Mouse (Mus musculus) cerebellum, postnatal 10 days (tissue): ENCODE data around the gene Gng7.

Experiments used
- DNase-seq, 2 experiments: peaks; one replicate each; pipeline ENCODE4 v3.0.0; 2021; ENCODE audit warnings: mixed read lengths in 2 of 2

The Gng7 gene

GRCm38 (mm10) chr10:80940988-80941347 lies 73.8 kb downstream of the Gng7 start:
- no peak for DNase-seq

- peak in 1 of 2 experiments; percentile 53 for DNase-seq
These were observed 74.3 kb downstream of the Gng7 start for GRCm38 (mm10) chr10:80940320-80940987.

GRCm38 (mm10) chr10:80939671-80940070 lies 75.1 kb downstream of the Gng7 start:
- DNase-seq, result peak; percentile 74 to 78

- peak in 1 of 2 experiments; percentile 55 for DNase-seq
These were observed 75.8 kb downstream of the Gng7 start for GRCm38 (mm10) chr10:80938831-80939550.

- peak; percentile 82 to 84 for DNase-seq
These were observed 77.1 kb downstream of the Gng7 start for GRCm38 (mm10) chr10:80937646-80938045.

DNA sequence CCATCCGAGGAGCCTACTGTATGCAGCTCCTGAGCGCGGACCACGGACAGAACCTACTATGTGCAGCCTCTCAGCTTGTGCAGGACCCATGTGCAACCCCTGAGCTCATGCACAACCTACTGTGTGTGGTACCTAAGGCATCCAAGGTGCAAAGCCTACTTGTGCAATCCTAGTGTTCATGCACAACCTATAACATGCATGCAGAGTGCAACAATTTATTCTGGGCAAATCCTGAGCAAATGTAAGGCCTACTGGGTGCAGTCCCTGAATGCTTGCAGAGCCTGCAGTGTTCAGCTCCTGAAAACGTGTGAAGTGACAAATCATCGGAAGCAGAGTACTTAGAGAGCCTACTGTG lies 78.0 kb downstream of the Gng7 start:
- no peak for DNase-seq

DNA sequence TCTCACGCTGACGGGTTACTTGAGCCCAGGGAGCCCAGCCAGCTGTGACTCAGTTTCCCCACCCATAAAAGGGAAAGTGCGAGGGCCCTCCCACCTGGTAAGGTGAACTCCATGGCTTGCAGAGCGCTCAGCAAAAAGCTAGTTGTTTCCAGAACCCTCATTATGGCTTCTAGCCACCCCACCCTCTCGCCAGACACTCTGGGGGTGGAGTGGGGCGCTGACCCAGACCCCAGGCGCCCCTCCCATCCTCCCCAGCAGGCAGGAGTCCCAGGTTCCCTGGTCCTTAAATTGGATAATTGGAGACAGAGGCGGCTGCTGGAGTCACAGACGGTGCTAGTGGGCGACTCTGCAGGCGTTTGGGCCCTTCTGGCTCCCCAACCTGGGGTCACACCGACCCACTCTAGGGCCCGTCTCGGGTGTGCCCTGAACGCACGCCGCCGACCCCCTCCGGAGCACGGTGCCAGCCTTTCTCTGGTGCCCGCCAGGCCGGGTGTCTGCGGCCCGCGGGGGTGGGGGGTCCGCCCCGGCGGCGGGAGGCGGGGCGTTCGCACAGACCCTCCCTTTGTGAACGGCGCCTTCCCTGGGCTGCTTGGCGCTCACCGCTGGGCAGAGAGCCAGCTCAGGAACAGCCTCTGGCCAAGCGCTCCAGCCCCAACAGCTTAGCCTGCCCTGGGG lies 78.5 kb downstream of the Gng7 start:
- DNase-seq, result peak; percentile 85 to 90

DNA sequence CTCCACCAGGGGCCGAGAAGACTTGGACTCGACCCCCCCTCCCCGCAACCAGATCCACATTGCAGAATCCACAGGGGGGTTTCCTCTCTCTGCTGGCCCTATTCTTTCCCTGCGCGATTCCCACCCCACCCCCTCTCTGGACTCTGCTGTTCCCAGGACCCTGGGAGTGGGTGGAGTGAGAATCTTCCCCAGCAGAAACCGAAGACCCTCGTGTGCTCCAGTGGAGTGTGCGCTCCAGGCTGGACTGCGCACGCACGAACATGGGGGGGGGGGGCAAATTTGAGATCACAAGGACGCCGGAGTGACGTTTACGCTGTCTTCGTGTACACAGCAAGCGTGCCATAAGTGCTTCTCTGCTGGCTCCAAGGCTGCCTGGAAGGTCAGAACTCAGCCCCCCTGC lies 79.0 kb downstream of the Gng7 start:
- DNase-seq, result peak in 1 of 2 experiments; percentile 42

GRCm38 (mm10) chr10:80935241-80935640 lies 79.5 kb downstream of the Gng7 start:
- DNase-seq, result no peak

- DNase-seq, result no peak
These were observed 80.4 kb downstream of the Gng7 start for GRCm38 (mm10) chr10:80934136-80934985.

DNA sequence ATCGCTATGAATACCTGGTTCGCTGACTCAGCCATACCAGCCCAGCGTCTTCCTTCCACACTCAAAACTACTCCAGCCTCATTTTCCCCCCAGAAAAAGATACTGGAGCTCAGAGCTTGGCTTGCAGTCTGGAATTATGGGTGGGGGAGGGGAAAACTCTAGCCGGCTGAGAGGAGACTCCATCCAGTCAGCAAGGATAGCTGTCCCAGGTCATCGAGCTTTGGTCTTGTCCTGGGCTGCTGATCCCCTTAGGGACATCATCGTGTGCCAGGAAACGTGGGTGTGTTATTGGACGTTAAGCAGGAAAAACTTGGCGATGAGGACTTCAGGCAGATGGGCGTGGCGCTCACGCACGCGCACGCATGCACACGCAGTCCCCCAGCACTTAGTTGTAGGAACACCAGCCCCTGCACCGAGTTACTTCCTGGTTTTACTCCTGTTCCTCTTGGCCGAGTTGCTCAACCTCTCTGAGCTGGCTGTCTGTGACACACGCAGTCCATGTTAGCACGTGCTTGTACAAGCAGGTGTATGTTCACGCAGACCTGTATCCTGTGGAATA lies 81.2 kb downstream of the Gng7 start:
- peak in 1 of 2 experiments; percentile 43 for DNase-seq

DNA sequence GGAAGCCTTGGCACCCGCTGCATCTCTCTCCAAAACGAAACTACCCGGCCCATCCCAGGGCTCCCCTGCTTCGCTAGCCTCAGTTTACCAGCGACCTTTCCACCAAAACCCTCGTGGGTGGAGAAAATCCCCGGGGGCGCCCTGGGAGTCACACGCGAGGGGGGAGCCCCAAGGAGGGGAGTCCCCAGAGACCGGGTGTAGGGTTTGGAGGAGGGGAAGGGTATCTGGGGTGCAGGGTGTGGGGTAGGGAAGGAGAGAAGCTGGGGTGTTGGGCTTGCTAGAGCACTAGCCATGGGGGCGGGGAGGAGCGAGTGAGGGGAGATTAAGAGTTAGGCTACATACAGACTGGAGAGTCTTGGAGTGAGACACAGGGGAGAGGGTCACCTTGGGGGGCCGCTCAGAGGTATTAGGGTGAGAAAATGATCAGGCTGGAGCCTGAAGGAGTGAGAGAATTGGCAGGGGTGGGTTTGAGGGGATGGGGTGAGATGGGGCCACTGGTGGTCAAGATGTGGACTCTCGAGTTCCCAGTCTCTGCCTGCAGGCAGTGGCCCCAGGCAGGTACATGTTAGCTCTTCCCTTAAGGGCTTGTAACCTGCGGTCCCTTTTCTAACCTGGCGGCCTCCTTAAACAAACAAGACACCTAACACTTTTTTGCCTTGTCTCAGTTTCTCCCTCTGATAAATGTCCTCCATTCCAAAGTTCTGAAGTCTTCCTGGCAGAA lies 81.9 kb downstream of the Gng7 start:
- peak in 1 of 2 experiments; percentile 39 for DNase-seq

- peak; percentile 60 to 66 for DNase-seq
These were observed 82.5 kb downstream of the Gng7 start for GRCm38 (mm10) chr10:80932206-80932605.

DNA sequence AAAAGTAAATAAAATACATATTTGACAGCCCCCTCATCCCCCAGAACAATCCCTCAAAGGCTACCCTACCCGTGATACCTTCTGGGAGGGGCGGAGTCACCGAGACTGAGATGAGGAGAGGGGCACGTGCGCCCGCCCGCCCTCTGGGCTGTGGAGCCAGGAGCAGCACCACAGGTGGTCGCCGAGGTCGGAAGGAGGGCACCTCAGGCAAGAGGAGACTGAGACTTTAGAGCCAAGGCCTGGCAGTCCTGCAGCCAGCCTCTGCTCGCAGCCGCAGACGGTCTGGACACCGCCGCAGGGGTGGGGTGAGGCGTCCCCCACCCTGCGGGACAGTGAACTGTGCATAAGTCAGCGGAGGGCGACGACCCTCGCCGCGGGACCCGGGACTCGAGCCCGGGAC lies 83.0 kb downstream of the Gng7 start:
- peak; percentile 60 to 62 for DNase-seq

DNA sequence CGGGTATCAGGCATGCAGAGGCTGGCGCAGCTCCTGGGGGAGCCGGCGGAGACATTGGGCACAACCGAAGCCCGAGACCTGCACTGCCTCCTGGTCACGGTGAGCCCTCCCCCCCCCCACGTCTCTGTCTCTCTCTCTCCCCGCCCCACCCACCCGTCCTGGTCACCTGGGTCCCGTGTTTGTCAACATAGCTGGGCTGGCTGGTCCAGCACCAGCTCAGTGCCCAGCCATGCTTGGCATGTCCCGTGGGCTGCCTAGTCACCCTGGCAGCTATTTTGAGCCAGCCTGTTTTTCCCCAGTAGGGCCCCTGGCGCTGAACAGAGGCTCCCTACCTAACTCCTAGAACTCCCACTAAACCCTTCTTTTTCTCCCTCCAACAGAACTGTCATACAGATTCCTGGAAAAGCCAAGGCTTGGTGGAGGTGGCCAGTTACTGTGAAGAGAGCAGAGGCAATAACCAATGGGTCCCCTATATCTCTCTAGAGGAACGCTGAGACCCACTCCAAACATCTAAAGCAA lies 83.5 kb downstream of the Gng7 start:
- peak; percentile 54 to 59 for DNase-seq

DNA sequence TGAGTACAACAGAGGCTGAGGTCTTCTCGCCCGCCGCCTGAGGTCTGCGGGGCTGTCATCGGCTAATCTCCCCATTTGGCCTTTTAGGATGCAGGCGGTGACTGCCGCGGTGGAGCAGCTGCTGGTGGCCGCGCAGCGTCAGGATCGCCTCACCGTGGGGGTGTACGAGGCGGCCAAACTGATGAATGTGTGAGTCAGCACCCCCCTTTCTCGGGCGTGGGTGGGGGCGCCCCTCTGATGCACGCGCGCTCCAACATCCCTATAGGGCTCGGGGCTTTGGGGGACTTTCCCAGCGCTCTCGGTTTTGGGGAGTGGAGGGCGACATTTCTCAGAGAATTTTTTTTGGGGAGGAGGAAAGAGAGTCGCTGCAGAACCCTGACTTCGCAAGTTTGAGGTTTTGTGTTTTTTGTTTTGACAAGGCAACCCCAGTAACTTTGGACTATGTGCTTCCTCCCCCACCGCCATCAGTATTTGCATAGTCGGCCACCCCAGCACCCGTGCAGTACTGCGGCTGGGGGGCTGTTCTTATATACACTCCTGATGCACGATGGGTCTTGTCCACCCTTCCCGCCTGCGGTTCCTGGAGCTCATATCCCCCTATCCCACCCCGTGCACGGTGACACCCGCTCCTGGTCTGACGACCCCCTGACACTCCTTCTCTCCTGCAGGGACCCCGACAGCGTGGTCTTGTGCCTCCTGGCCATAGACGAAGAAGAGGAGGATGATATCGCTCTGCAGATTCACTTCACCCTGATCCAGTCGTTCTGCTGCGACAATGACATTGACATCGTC lies 84.2 kb downstream of the Gng7 start:
- peak; percentile 78 to 79 for DNase-seq

GRCm38 (mm10) chr10:80929299-80930226 lies 85.2 kb downstream of the Gng7 start, which contains the start of gene Gadd45b:
Gene Gadd45b (plus strand): TSS chr10:80930073.
- peak; percentile 100 for DNase-seq

- DNase-seq, result peak; percentile 96
These were observed 86.0 kb downstream of the Gng7 start for GRCm38 (mm10) chr10:80928586-80929298.

DNA sequence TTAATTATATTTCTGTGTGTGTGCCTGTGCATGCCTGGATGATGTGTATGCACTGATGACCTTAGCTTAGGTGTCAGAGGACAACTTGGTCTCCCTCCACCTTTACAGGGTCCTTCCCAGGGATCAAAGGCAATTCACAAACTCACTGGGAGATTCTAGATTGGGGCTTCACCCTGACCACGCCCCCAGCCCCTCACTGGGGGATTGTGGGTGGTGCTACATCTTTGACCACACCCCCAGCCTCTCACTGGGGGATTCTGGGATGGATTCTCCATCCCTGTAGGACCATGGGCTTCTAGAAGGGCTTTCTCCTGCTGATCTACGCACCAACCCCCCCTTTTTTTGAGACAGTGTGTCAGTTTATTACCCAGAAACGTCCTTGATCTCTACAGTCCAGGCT lies 89.3 kb downstream of the Gng7 start:
- no peak for DNase-seq
